Mouse (Mus musculus) ES-E14 (cell line): ENCODE measurements at regions not wholly inside any gene's neighbourhood (a gene's known extent, or its start where the extent isn't known, plus 50 kb on each side); places are given as distances from the start of the nearest gene placed in this dataset.

ENCODE experiments used
- DNase-seq: peaks from one replicate; pipeline ENCODE4 v3.0.0-alpha.2; 2013; ENCODE audit warnings: low read depth, low spot score
- H3K27ac ChIP-seq: 2 replicates; pipeline ENCODE4 v1.5.1; 2012; ENCODE audit warnings: low read depth, mild to moderate bottlenecking, low read length, moderate library complexity, mixed read lengths; ENCODE audit not compliant: poor library complexity, insufficient read depth, severe bottlenecking
- H3K36me3 ChIP-seq: 2 replicates; pipeline ENCODE4 v1.6.1; 2012; ENCODE audit warnings: mild to moderate bottlenecking, low read length, moderate library complexity, mixed read lengths; ENCODE audit not compliant: control insufficient read depth, poor library complexity, insufficient read depth, severe bottlenecking
- H3K4me1 ChIP-seq, 2 experiments: fragments of 150-350 bp in 1 of 2; sonication (generic) in 1 of 2; 2 replicates each; pipeline ENCODE4 v1.6.1; 2012; ENCODE audit warnings: low read length in 2 of 2, mild to moderate bottlenecking in 1 of 2, mixed read lengths in 1 of 2; ENCODE audit not compliant: control insufficient read depth in 2 of 2, insufficient read depth in 2 of 2, poor library complexity in 1 of 2
- H3K4me3 ChIP-seq, 2 experiments: fragments of 150-350 bp in 1 of 2; sonication (generic) in 1 of 2; 2 replicates each; pipeline ENCODE4 v1.5.1; 2012; ENCODE audit warnings: low read length in 2 of 2, low read depth in 1 of 2, mild to moderate bottlenecking in 1 of 2, mixed read lengths in 1 of 2; ENCODE audit not compliant: insufficient read depth in 1 of 2, poor library complexity in 1 of 2, severe bottlenecking in 1 of 2
- H3K9ac ChIP-seq: 2 replicates; pipeline ENCODE4 v1.6.1; 2012; ENCODE audit warnings: low read depth, mild to moderate bottlenecking, low read length, mixed read lengths; ENCODE audit not compliant: poor library complexity, insufficient read depth, severe bottlenecking
- H3K9me3 ChIP-seq: fragments of 150-350 bp; sonication (generic); 2 replicates; pipeline ENCODE4 v1.6.1; 2012; ENCODE audit warnings: low read depth, mild to moderate bottlenecking, low read length; ENCODE audit not compliant: control insufficient read depth, insufficient read depth
- CHD2 ChIP-seq: IDR thresholded peaks from 2 replicates; pipeline ENCODE4 v1.6.1; 2014; ENCODE audit warnings: mild to moderate bottlenecking, low read depth, low read length, inconsistent platforms
- HCFC1 ChIP-seq: IDR thresholded peaks from 2 replicates; pipeline ENCODE4 v1.6.1; 2012; ENCODE audit warnings: low read length, inconsistent platforms, borderline replicate concordance; ENCODE audit not compliant: insufficient read depth
- MAFK ChIP-seq: IDR thresholded peaks from 2 replicates; pipeline ENCODE4 v1.6.1; 2014; ENCODE audit warnings: mild to moderate bottlenecking, low read depth, low read length, inconsistent platforms; ENCODE audit not compliant: insufficient read depth
- ZC3H11A ChIP-seq: IDR thresholded peaks from 2 replicates; pipeline ENCODE4 v1.6.1; 2012; ENCODE audit warnings: low read depth, mild to moderate bottlenecking, inconsistent platforms, low read length, borderline replicate concordance
- ZNF384 ChIP-seq: IDR thresholded peaks from 2 replicates; pipeline ENCODE4 v1.6.1; 2012; ENCODE audit warnings: low read depth, low read length, inconsistent platforms
- in situ Hi-C, 2 experiments: fragments of 600-800 bp; cut with MboI; formaldehyde crosslinking; loops; one replicate each; pipeline ENCODE4 v1.15.1; 2025; ENCODE audit warnings: low sequenced_read_pairs in 2 of 2, inconsistent platforms in 1 of 2; ENCODE audit not compliant: unreplicated experiment in 2 of 2

- H3K27ac ChIP-seq: no peak overlapping the region
- no peaks in the 10 kb centered on the region for H3K36me3 ChIP-seq
- in situ Hi-C loops: no loop called here
- DNase-seq: no peak
- H3K9ac ChIP-seq: no peak overlapping the region
- no peaks in the 10 kb centered on the region for H3K9me3 ChIP-seq
- no peak overlapping the region for H3K4me3 ChIP-seq
- no peak for TF ChIP-seq HCFC1
- no peak for TF ChIP-seq ZC3H11A
- TF ChIP-seq CHD2: no peak
- no peak for TF ChIP-seq MAFK
- TF ChIP-seq ZNF384: no peak
- no peaks in the 10 kb centered on the region for H3K4me1 ChIP-seq
These were observed 526.0 kb upstream of the Agtr1b start for GRCm38 (mm10) chr3:20892916-20893430.

GRCm38 (mm10) chr3:20864241-20864640 lies 497.3 kb upstream of the Agtr1b start:
- DNase-seq: no peak
- Histone ChIP-seq H3K27ac (no peak overlapping the region), H3K9ac (no peak overlapping the region), H3K4me3 (no peak overlapping the region), H3K9me3 (no peaks in the 10 kb centered on the region), H3K36me3 (no peaks in the 10 kb centered on the region), H3K4me1 (no peaks in the 10 kb centered on the region)
- TF ChIP-seq HCFC1: no peak
- in situ Hi-C loops: no loop called here

- no peak for DNase-seq
- H3K36me3 ChIP-seq: no peaks in the 10 kb centered on the region
- H3K9ac ChIP-seq: no peak overlapping the region
- no peak overlapping the region for H3K27ac ChIP-seq
- in situ Hi-C loops: no loop called here
- TF ChIP-seq ZC3H11A (no peak), HCFC1 (no peak), MAFK (no peak), CHD2 (no peak), ZNF384 (no peak)
- no peaks in the 10 kb centered on the region for H3K4me1 ChIP-seq
- H3K4me3 ChIP-seq: no peak overlapping the region
- no peaks in the 10 kb centered on the region for H3K9me3 ChIP-seq
These were observed 464.1 kb upstream of the Agtr1b start for GRCm38 (mm10) chr3:20831038-20831437.

GRCm38 (mm10) chr3:20829391-20829790 lies 462.4 kb upstream of the Agtr1b start:
- no peak overlapping the region for H3K9ac ChIP-seq
- H3K4me3 ChIP-seq: no peak overlapping the region
- TF ChIP-seq ZC3H11A (no peak), HCFC1 (no peak), MAFK (no peak), CHD2 (no peak), ZNF384 (no peak)
- no peak overlapping the region for H3K27ac ChIP-seq
- no peaks in the 10 kb centered on the region for H3K36me3 ChIP-seq
- no peak for DNase-seq
- in situ Hi-C loops: no loop called here
- no peaks in the 10 kb centered on the region for H3K9me3 ChIP-seq
- no peaks in the 10 kb centered on the region for H3K4me1 ChIP-seq

- in situ Hi-C loops: no loop called here
- H3K36me3 ChIP-seq: no peaks in the 10 kb centered on the region
- TF ChIP-seq HCFC1: no peak
- TF ChIP-seq MAFK: no peak
- TF ChIP-seq ZNF384: no peak
- no peak for TF ChIP-seq ZC3H11A
- no peak for TF ChIP-seq CHD2
- H3K9me3 ChIP-seq: no peaks in the 10 kb centered on the region
- H3K4me1 ChIP-seq: no peaks in the 10 kb centered on the region
- H3K4me3 ChIP-seq: no peak overlapping the region
- no peak overlapping the region for H3K27ac ChIP-seq
- H3K9ac ChIP-seq: no peak overlapping the region
- DNase-seq: no peak
These were observed 461.8 kb upstream of the Agtr1b start for GRCm38 (mm10) chr3:20828811-20829210.
